Mouse (Mus musculus) hindbrain, embryonic 11.5 days (tissue): ENCODE data around the gene Capn11. TPM values are rescaled to one million over a fixed set of nuclear protein-coding genes. Genes with fewer than 3 reads are reported as not detected.

ENCODE experiments used
- ATAC-seq: fragments of 200-750 bp; cut with Nextera tagmentation; 2 replicates; pipeline ENCODE4 v1.8.0; 2017; ENCODE audit warnings: mild to moderate bottlenecking, moderate TSS enrichment, moderate library complexity; ENCODE audit not compliant: low FRiP score
- DNase-seq: peaks from one replicate; pipeline ENCODE4 v3.0.0-alpha.2; 2015; ENCODE audit warnings: low spot score
- H3K27ac ChIP-seq: fragments of 300-500 bp; sonication (generic); 2 replicates; pipeline ENCODE4 v1.5.1; 2014; ENCODE audit warnings: mild to moderate bottlenecking, low read depth, low read length
- H3K27me3 ChIP-seq: fragments of 300-500 bp; sonication (generic); 2 replicates; pipeline ENCODE4 v1.6.1; 2014; ENCODE audit warnings: mild to moderate bottlenecking, low read length, moderate library complexity, mixed read lengths; ENCODE audit not compliant: control insufficient read depth, insufficient read depth
- H3K36me3 ChIP-seq: fragments of 300-500 bp; sonication (generic); 2 replicates; pipeline ENCODE4 v1.6.1; 2014; ENCODE audit warnings: mild to moderate bottlenecking, low read length, moderate library complexity, mixed read lengths; ENCODE audit not compliant: control insufficient read depth, insufficient read depth
- H3K4me1 ChIP-seq: fragments of 300-500 bp; sonication (generic); replicated peaks from 2 replicates; pipeline ENCODE4 v1.6.1; 2014; ENCODE audit warnings: low read length, mixed read lengths; ENCODE audit not compliant: control insufficient read depth, insufficient read depth
- H3K4me2 ChIP-seq: fragments of 300-500 bp; sonication (generic); replicated peaks from 2 replicates; pipeline ENCODE4 v1.6.1; 2014; ENCODE audit warnings: mild to moderate bottlenecking, low read depth, low read length
- H3K4me3 ChIP-seq: fragments of 300-500 bp; sonication (generic); 2 replicates; pipeline ENCODE4 v1.5.1; 2014; ENCODE audit warnings: low read depth, low read length
- H3K9ac ChIP-seq: fragments of 300-500 bp; sonication (generic); 2 replicates; pipeline ENCODE4 v1.6.1; 2014; ENCODE audit warnings: low read depth, low read length
- H3K9me3 ChIP-seq: fragments of 300-500 bp; sonication (generic); 2 replicates; pipeline ENCODE4 v1.6.1; 2016; ENCODE audit warnings: low read length; ENCODE audit not compliant: control insufficient read depth
- WGBS: fragments of 180-500 bp; shearing (Covaris S2); extraction: QIAGEN DNeasy Blood & Tissue Kit; methylation state at CpG from one replicate; pipeline ENCODE4 v1.1.7; 2014; 5-methylcytosine and 5-hydroxymethylcytosine counted together
- polyA plus RNA-seq: library from polyadenylated mRNA; unstranded; fragments of >200 nt; fragmentation: Nextera tagmentation; extraction: Ambion mirVana; gene quantifications from 2 replicates; pipeline ENCODE4 v1.2.1, GENCODE M21; 2014

Gene Capn11
- polyA plus RNA-seq, 1 experiment from 2014 or later = 0.79 TPM

DNA sequence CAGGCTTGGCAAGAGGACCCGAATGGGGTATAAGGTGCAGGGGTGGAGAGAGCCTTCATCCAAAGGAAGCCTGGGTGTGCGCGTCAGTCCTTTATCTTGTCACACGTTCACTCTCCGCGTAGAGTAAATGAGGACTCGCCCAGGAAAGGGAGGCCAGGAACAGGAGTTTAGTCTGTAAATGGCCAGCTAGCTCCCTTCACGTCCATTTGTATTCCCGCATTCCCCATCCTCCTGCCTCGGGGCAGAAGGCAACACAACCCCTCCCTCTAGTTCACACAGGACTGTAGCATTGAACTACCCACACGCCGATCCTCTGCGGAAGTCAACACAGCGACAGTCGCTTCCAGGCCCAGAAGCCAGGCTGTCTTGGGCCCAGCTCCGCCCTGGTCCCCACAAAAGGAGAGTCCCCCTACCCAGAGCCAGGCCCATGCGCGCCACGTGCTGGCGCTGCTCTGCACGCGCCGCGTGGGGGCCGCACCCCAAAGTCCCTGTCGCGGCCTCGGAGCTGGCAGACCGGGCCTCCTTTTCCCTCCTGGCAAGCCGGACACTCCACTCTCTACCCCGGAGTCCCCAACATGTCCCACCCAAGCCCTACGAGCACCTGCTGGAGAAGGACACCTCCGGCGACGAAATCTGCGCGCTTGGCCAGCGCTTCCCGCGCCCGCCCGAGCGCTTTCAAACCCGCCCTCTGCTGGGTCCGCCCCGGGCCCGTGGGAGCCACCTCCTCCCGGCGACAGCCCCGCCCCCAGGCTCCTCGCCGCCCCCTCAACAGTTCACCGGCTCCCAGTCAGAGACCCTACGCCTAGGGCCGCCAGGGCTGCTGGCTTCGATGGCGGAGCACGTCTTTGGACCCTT, 64.0 kb downstream of the Capn11 start:
- Histone ChIP-seq H3K36me3 (no peaks in the 10 kb centered on the region), H3K27me3 (peaks cover 4% of the 10 kb centered on the region; the same call in 1 of the 2 replicates), H3K9me3 (no peaks in the 10 kb centered on the region), H3K4me2 (peak overlapping the region; percentile 98), H3K4me3 (peak overlapping the region; percentile 54), H3K27ac (no peak overlapping the region), H3K4me1 (peaks cover 14% of the 10 kb centered on the region), H3K9ac (peak overlapping the region; percentile 65)
- whole genome bisulfite sequencing = under 1% methylated on average over 56 of the region's 58 CpGs
- DNase-seq = peak; percentile 77
- ATAC-seq = peak; percentile 76

DNA sequence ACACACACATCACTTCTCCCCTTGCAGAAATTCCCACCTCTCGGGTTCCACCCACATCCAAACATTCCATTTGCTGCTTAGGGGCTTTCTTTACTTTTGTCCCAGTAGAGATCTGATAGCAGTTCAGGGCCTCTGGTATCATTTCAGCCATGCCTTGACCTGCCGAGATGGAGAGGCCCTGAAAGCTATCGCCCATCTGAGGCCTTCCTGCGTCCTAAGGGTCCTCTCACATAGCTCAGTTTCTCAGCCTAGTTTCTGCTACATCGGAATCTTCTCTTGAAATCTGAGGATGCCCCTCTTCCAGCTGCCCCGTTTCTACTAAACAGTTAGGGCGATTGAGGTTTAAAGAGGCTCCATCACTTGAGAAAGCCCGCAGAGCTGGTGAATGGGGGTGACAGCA, 64.9 kb downstream of the Capn11 start:
- peak overlapping the region; percentile 98; the same call in 1 of the 2 replicates for H3K4me2 ChIP-seq
- no peaks in the 10 kb centered on the region for H3K9me3 ChIP-seq
- ATAC-seq (no peak), DNase-seq (no peak)
- no peaks in the 10 kb centered on the region for H3K36me3 ChIP-seq
- H3K4me1 ChIP-seq = peaks cover 12% of the 10 kb centered on the region
- H3K27ac ChIP-seq = no peak overlapping the region
- peak overlapping the region; percentile 54 for H3K4me3 ChIP-seq
- H3K27me3 ChIP-seq = peaks cover 4% of the 10 kb centered on the region; the same call in 1 of the 2 replicates
- WGBS = 42% methylated on average over 8 of the region's 8 CpGs
- H3K9ac ChIP-seq = peak overlapping the region; percentile 11; the same call in 1 of the 2 replicates

DNA sequence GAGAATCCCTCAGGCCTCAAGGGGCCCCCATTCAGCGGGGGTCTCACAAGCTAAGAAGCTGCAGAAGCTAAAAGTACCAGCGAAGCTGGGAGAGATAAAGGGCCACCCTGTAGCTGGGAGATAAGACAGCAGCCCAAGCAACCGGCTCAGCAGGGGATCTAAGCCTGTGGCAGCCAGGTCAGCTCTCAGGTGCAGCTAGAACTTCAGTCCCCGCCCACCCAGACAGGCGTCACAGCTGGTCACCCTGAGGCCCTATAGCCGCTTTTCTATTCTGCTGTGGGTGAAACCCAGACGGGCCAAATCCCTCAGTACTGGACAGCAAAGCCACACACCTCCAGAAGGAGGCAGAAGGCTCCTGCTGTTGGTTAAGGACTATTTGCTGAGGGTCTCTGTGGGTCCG, 65.6 kb downstream of the Capn11 start:
- 16% methylated on average over 8 of the region's 8 CpGs for WGBS
- DNase-seq (no peak), ATAC-seq (no peak)
- Histone ChIP-seq H3K4me2 (peak overlapping the region; percentile 14; the same call in 1 of the 2 replicates), H3K4me3 (no peak overlapping the region), H3K27ac (no peak overlapping the region), H3K27me3 (peaks cover 4% of the 10 kb centered on the region; the same call in 1 of the 2 replicates), H3K9me3 (no peaks in the 10 kb centered on the region), H3K4me1 (peaks cover 12% of the 10 kb centered on the region), H3K9ac (no peak overlapping the region), H3K36me3 (no peaks in the 10 kb centered on the region)

DNA sequence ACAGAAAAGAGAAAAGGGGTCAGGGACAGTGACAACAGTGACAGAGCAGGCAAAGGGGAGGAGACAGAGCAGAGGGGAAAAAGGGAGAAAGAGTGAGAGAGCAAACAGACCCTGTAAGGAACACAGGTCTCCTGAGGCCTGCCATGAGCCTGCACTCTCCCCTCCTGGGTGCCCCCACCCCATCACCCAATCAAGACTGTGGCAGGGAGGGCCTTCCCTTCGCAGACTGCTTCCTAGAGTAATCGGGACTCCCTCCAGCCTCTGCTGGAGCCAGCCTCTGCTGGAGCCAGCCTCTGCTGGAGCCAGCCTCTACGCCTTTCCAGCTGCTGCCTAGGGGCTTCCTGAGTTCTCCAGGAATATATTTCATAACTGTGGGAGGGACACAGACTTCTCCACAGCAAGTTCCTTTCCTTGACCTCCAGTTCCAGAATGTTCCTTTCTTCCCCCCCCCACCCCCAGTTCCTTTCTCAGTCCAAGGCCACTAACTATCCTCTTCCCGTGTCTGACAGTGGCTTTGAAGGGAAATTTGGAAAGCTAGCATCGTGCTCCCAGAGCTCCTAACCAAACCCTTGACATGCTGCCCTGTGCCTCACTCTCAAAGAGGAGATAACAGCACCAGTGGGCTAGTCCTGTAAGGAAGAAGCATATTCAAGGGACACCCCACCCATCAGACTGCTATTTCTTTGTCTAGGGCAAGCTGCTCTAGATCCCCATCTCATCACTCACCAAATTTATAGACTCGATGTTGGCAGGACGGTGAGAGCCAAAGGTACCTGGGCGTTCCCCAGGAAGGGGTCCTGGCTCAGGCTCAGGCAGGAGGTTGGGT, 66.3 kb downstream of the Capn11 start:
- Histone ChIP-seq H3K4me2 (peak overlapping the region; percentile 8; the same call in 1 of the 2 replicates), H3K4me3 (no peak overlapping the region), H3K36me3 (no peaks in the 10 kb centered on the region), H3K27me3 (peaks cover 4% of the 10 kb centered on the region; the same call in 1 of the 2 replicates), H3K9me3 (no peaks in the 10 kb centered on the region), H3K4me1 (peaks cover 12% of the 10 kb centered on the region), H3K27ac (no peak overlapping the region), H3K9ac (no peak overlapping the region)
- WGBS = 58% methylated on average over 8 of the region's 8 CpGs
- no peak for DNase-seq
- no peak for ATAC-seq

DNA sequence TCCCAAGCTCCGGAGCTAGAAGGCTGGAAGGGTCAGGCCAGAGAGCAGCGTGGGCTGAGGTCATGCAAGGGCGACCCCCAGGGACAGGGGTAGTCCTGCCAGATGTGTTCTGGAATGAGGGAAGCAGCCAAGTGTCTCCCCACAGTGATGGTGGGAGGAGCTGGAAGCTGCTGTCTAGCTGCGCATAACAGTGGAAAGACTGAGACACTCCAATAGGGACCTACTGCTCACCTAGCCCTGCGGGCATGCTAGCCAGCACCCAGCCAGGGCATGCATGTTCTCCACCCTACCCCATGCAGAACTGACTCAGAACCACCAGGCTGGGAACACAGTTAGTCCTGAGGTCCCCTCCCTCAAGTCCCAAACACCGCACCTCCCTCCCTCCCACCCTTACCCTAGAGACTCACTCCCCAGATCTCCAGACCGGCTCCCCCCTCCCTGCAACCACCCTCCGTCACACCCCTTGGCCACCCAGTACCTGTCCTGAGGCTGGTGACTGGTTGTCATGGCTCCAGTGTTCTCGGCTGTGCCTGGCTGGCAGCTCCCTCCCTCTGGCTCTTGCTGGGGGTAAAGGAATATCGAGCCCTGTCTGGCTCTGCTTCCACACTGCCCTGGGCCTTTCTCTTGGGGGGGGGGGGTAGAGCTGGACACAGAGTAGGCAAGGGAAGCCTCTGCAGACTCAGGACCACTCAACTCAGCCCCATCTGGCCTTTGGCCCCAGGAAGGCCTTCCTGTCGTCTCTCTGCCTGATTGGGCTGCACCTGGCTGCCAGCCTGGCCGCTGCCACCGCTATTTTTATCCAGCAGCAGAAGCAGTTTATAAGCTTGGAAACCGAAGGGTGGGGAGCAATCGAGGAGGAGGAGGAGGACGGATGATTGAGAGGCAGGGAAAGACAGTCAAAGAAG, 67.2 kb downstream of the Capn11 start:
- Histone ChIP-seq H3K27ac (no peak overlapping the region), H3K4me2 (peak overlapping the region; percentile 8; the same call in 1 of the 2 replicates), H3K4me3 (no peak overlapping the region), H3K27me3 (peaks cover 4% of the 10 kb centered on the region; the same call in 1 of the 2 replicates), H3K36me3 (no peaks in the 10 kb centered on the region), H3K9me3 (no peaks in the 10 kb centered on the region), H3K4me1 (peaks cover 12% of the 10 kb centered on the region), H3K9ac (no peak overlapping the region)
- DNase-seq = no peak
- WGBS = 52% methylated on average over 15 of the region's 16 CpGs
- no peak for ATAC-seq

DNA sequence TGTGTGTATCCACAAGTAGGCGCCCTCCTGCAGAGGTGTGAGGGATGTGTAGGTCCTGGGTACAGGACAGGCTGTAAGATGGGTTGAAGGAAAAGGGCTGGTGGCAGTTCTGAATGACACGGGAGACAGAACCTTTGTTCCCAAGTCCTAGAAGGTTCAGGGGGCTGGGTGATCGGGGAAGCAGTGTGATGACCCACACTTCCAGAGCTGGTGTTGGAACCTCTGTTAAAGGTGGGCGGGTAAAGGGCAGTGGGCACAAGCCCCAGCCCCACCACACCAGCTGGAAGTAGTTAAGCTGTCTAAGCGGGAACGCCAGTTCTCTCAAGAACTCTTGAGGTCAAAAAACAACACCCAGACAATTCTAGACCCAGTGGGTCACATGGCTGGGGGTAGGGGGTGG, 68.7 kb downstream of the Capn11 start:
- no peak overlapping the region for H3K4me2 ChIP-seq
- H3K4me1 ChIP-seq = peaks cover 6% of the 10 kb centered on the region
- no peak overlapping the region for H3K27ac ChIP-seq
- H3K9ac ChIP-seq = no peak overlapping the region
- no peaks in the 10 kb centered on the region; the same call in 1 of the 2 replicates for H3K27me3 ChIP-seq
- WGBS = 78% methylated on average over 6 of the region's 6 CpGs
- DNase-seq = no peak
- H3K4me3 ChIP-seq = no peak overlapping the region
- no peaks in the 10 kb centered on the region for H3K36me3 ChIP-seq
- H3K9me3 ChIP-seq = no peaks in the 10 kb centered on the region
- no peak for ATAC-seq

DNA sequence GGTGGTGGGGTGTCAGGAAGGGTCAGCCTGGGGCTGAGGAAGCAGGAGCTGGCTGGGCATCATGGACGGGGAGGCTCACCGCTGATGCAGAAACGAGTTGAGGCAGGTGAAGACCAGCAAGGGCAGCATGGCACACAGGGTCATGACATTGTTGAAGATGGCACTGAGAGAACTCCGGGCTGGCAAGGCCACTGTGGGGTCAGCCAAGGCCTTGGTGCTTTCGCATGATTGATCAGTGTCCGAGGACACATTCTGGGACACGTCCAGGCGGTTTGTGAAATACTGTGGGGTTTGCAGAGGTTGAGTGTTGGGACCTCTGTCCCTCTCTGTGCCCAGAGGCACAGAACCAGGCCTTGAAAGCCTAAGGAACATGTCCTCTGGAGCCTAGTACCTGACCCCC, 69.3 kb downstream of the Capn11 start:
- Histone ChIP-seq H3K4me2 (no peak overlapping the region), H3K4me1 (peaks cover 9% of the 10 kb centered on the region), H3K4me3 (no peak overlapping the region), H3K36me3 (no peaks in the 10 kb centered on the region), H3K27me3 (no peaks in the 10 kb centered on the region; the same call in 1 of the 2 replicates), H3K27ac (no peak overlapping the region), H3K9ac (no peak overlapping the region), H3K9me3 (no peaks in the 10 kb centered on the region)
- WGBS = 94% methylated on average over 8 of the region's 8 CpGs
- ATAC-seq (no peak), DNase-seq (no peak)

DNA sequence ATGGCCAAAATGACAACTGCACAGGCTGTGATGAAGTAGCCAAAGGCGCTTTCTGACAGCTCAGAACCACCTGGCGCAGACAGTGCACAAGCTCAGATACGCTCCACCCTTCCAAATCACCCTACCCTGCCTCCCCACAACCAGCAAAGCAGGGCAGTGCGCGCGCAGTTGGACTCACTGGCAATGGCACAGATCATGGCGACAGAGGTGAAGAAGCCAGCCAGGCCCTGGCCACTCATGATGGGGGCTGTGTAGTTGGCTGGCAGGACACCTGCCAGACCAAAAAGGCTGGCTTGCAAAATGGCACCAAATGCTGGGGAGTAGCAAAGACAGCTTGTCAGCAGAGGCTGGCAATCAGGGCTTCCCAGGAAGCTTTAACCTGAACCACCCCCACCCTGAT, 69.9 kb downstream of the Capn11 start:
- WGBS = 96% methylated on average over 7 of the region's 7 CpGs
- ATAC-seq (no peak), DNase-seq (no peak)
- Histone ChIP-seq H3K4me3 (no peak overlapping the region), H3K27ac (no peak overlapping the region), H3K36me3 (no peaks in the 10 kb centered on the region), H3K9me3 (no peaks in the 10 kb centered on the region), H3K9ac (no peak overlapping the region), H3K4me2 (no peak overlapping the region), H3K27me3 (no peaks in the 10 kb centered on the region; the same call in 1 of the 2 replicates), H3K4me1 (peaks cover 8% of the 10 kb centered on the region)
